Mouse (Mus musculus): ENCODE results near the gene Tfdp2. TPM values are rescaled to one million over a fixed set of nuclear protein-coding genes. Genes with fewer than 3 reads are reported as not detected.

Tfdp2 gene
- polyA plus RNA-seq, 1 experiment from 2014 or later = 62.8 TPM

DNA sequence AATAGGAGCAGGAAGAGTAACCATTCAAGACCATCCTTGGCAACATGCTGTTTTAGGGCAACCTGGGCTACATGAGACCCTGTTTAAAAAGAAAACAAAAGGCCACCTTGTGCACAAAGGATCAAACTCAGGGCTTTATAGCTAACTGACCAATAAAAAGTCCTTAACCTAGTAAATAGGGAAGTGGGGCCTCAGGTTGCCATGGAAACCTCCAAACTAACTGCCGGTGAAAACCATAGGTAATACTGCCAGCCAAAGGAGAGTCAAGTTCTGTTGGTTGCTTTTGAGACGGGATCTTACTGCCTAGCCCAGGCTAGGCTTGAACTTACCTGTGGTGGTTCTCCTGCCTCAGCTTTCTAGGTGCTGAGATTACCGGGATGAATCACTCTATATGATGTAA, 25.5 kb upstream of the Tfdp2 start:
- Histone ChIP-seq H3K4me2 (no peak overlapping the region), H3K4me3 (ENCODE audit: low read depth, low read length) (no peak overlapping the region), H3K9me3 (ENCODE audit: control insufficient read depth, low read length) (no peaks in the 10 kb centered on the region), H3K36me3 (ENCODE audit: control insufficient read depth, insufficient read depth, low read length) (no peaks in the 10 kb centered on the region), H3K27ac (ENCODE audit: low read depth, low read length) (no peak overlapping the region), H3K9ac (ENCODE audit: low read depth, low read length) (no peak overlapping the region), H3K4me1 (replicated peaks; ENCODE audit: control insufficient read depth, insufficient read depth, low read length) (no peaks in the 10 kb centered on the region), H3K27me3 (replicated peaks; ENCODE audit: control insufficient read depth, insufficient read depth, low read length) (no peaks in the 10 kb centered on the region)
- no peak for DNase-seq (ENCODE audit: low spot score)
- WGBS = 71% methylated on average over 3 of the region's 3 CpGs
- no peak for ATAC-seq (replicated peaks; ENCODE audit: low FRiP score)

DNA sequence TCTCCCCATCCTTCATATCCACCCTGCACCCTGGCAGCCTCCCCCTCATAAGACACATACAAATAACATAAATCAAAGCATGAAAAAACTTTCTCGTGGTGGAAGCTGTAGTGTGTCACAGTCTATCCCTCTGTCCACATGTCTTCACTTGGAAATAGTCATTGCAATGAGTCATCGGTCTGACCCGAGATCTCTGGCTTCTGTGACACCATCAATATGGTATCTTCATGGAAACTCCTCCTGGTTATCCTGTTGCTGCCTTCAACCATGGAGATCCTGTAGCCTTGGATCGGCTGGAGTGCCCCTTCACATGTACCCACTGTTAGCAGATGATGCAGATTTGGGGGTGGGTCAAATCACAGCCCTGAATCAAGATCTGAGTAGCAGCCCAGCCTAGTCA, 11.2 kb upstream of the Tfdp2 start:
- DNase-seq (ENCODE audit: low spot score) (no peak), ATAC-seq (replicated peaks; ENCODE audit: low FRiP score) (no peak)
- Histone ChIP-seq H3K4me1 (replicated peaks; ENCODE audit: control insufficient read depth, insufficient read depth, low read length) (no peaks in the 10 kb centered on the region), H3K4me2 (no peak overlapping the region), H3K27ac (ENCODE audit: low read depth, low read length) (no peak overlapping the region), H3K9ac (ENCODE audit: low read depth, low read length) (no peak overlapping the region), H3K36me3 (ENCODE audit: control insufficient read depth, insufficient read depth, low read length) (no peaks in the 10 kb centered on the region), H3K9me3 (ENCODE audit: control insufficient read depth, low read length) (no peaks in the 10 kb centered on the region), H3K27me3 (replicated peaks; ENCODE audit: control insufficient read depth, insufficient read depth, low read length) (no peaks in the 10 kb centered on the region), H3K4me3 (ENCODE audit: low read depth, low read length) (no peak overlapping the region)
- 75% methylated on average over 4 of the region's 4 CpGs for WGBS

- H3K4me1 ChIP-seq (replicated peaks; ENCODE audit: control insufficient read depth, insufficient read depth, low read length) = no peaks in the 10 kb centered on the region
- H3K27ac ChIP-seq (ENCODE audit: low read depth, low read length) = no peak overlapping the region
- DNase-seq (ENCODE audit: low spot score) = no peak
- no peak overlapping the region for H3K9ac ChIP-seq (ENCODE audit: low read depth, low read length)
- 54% methylated on average over 7 of the region's 7 CpGs for WGBS
- no peaks in the 10 kb centered on the region for H3K27me3 ChIP-seq (replicated peaks; ENCODE audit: control insufficient read depth, insufficient read depth, low read length)
- no peaks in the 10 kb centered on the region for H3K9me3 ChIP-seq (ENCODE audit: control insufficient read depth, low read length)
- H3K4me3 ChIP-seq (ENCODE audit: low read depth, low read length) = no peak overlapping the region
- no peak overlapping the region for H3K4me2 ChIP-seq
- no peaks in the 10 kb centered on the region for H3K36me3 ChIP-seq (ENCODE audit: control insufficient read depth, insufficient read depth, low read length)
- no peak for ATAC-seq (replicated peaks; ENCODE audit: low FRiP score)
Measured at GRCm38 (mm10) chr9:96186701-96187100, 9.4 kb upstream of the Tfdp2 start.

DNA sequence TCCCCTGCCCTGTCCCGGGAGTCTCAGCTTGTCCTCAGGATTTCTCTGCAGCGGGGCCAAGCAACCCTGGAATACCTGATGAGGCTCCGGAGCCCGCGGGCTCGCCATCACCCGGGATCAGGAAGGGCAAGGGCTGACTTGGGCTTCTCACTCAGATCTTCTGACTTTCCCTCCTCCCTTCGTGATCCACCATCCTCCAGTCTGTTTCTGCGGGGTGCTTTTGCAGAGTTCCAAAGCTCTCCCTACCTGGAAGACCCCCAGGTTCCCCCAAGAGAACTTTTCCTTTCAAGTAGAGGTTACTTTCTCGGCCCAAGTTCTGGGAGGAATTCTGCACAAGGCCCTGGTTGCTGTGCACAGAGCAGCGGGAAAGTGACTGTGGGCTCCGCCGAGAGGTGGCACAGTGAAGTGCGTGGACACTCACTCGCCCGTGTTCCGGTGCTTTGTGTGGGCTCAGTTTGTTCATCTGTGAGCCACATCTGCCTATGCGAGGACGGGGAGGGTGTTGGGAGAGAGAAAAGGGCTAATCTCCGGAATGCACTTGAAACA, 634 bp downstream of the Tfdp2 start:
- H3K27me3 ChIP-seq (replicated peaks; ENCODE audit: control insufficient read depth, insufficient read depth, low read length) = no peaks in the 10 kb centered on the region
- H3K4me2 ChIP-seq = peak overlapping the region; percentile 97
- H3K4me3 ChIP-seq (ENCODE audit: low read depth, low read length) = peak overlapping the region; percentile 88
- H3K27ac ChIP-seq (ENCODE audit: low read depth, low read length) = peak overlapping the region; percentile 84
- DNase-seq (ENCODE audit: low spot score) (peak; percentile 59), ATAC-seq (replicated peaks; ENCODE audit: low FRiP score) (no peak; the same call in 1 of the 2 replicates)
- no peaks in the 10 kb centered on the region for H3K36me3 ChIP-seq (ENCODE audit: control insufficient read depth, insufficient read depth, low read length)
- peaks cover 8% of the 10 kb centered on the region for H3K4me1 ChIP-seq (replicated peaks; ENCODE audit: control insufficient read depth, insufficient read depth, low read length)
- under 1% methylated on average over 19 of the region's 20 CpGs for WGBS
- H3K9me3 ChIP-seq (ENCODE audit: control insufficient read depth, low read length) = no peaks in the 10 kb centered on the region
- H3K9ac ChIP-seq (ENCODE audit: low read depth, low read length) = peak overlapping the region; percentile 82

DNA sequence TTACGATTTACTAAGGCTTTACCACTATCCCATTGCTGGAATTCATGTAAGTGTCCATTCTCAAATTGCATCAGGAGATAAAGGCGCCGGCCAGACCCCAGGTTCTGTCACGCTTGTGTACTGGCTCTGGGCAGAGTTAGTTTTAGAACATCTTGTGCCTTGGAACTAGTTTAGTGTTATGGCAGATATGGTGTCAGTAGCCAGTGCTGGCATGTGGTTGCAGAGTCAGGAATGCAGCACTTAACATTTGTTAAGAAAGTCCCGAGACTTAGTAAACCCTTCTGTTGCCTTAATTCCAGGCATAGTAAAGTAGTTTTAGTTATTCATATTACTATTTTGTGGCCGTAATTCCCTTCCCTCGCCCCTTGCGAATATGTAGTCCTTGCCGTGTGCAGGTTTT, 1.7 kb downstream of the Tfdp2 start:
- WGBS = 77% methylated on average over 9 of the region's 9 CpGs

GRCm38 (mm10) chr9:96203663-96204062, 7.6 kb downstream of the Tfdp2 start:
- H3K36me3 ChIP-seq (ENCODE audit: control insufficient read depth, insufficient read depth, low read length) = no peaks in the 10 kb centered on the region
- no peak for DNase-seq (ENCODE audit: low spot score)
- H3K4me2 ChIP-seq = no peak overlapping the region
- no peak for ATAC-seq (replicated peaks; ENCODE audit: low FRiP score)
- H3K4me3 ChIP-seq (ENCODE audit: low read depth, low read length) = no peak overlapping the region
- no peaks in the 10 kb centered on the region; the same call in 1 of the 2 replicates for H3K4me1 ChIP-seq (replicated peaks; ENCODE audit: control insufficient read depth, insufficient read depth, low read length)
- H3K9ac ChIP-seq (ENCODE audit: low read depth, low read length) = no peak overlapping the region
- no peak overlapping the region for H3K27ac ChIP-seq (ENCODE audit: low read depth, low read length)
- no peaks in the 10 kb centered on the region for H3K27me3 ChIP-seq (replicated peaks; ENCODE audit: control insufficient read depth, insufficient read depth, low read length)
- WGBS = 97% methylated on average over 3 of the region's 3 CpGs
- H3K9me3 ChIP-seq (ENCODE audit: control insufficient read depth, low read length) = no peaks in the 10 kb centered on the region

More for the DNA sequence above, 1.7 kb downstream of the Tfdp2 start:
- peaks cover 8% of the 10 kb centered on the region for H3K4me1 ChIP-seq (replicated peaks; ENCODE audit: control insufficient read depth, insufficient read depth, low read length)
- no peaks in the 10 kb centered on the region for H3K9me3 ChIP-seq (ENCODE audit: control insufficient read depth, low read length)
- H3K9ac ChIP-seq (ENCODE audit: low read depth, low read length) = no peak overlapping the region
- H3K27me3 ChIP-seq (replicated peaks; ENCODE audit: control insufficient read depth, insufficient read depth, low read length) = no peaks in the 10 kb centered on the region
- no peaks in the 10 kb centered on the region for H3K36me3 ChIP-seq (ENCODE audit: control insufficient read depth, insufficient read depth, low read length)
- H3K27ac ChIP-seq (ENCODE audit: low read depth, low read length) = no peak overlapping the region
- peak overlapping the region; percentile 88 for H3K4me3 ChIP-seq (ENCODE audit: low read depth, low read length)
- H3K4me2 ChIP-seq = peak overlapping the region; percentile 97
- no peak for DNase-seq (ENCODE audit: low spot score)
- ATAC-seq (replicated peaks; ENCODE audit: low FRiP score) = no peak

DNA sequence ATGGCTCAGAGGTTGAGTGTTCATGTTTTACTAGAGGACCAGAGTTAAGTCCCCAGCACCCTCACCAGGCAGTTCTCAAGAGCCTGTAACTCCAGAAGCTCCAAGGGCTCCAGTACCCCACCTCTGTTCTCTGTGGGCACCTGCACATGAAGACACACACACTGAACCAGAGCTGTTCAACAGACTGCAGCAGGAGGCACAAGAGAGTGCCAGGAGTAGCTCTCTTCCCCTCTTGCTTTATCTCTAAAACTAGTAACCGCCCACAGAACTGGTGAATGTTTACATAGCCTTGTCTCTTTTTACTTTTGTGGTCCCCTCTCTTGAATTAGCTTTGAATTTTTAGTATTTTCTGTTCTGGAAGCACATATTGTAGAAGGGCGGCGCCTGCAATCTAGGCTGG, 11.4 kb downstream of the Tfdp2 start:
- no peak for DNase-seq (ENCODE audit: low spot score)
- no peaks in the 10 kb centered on the region; the same call in 1 of the 2 replicates for H3K4me1 ChIP-seq (replicated peaks; ENCODE audit: control insufficient read depth, insufficient read depth, low read length)
- no peak for ATAC-seq (replicated peaks; ENCODE audit: low FRiP score)
- no peak overlapping the region for H3K27ac ChIP-seq (ENCODE audit: low read depth, low read length)
- H3K9ac ChIP-seq (ENCODE audit: low read depth, low read length) = no peak overlapping the region
- no peaks in the 10 kb centered on the region for H3K9me3 ChIP-seq (ENCODE audit: control insufficient read depth, low read length)
- H3K36me3 ChIP-seq (ENCODE audit: control insufficient read depth, insufficient read depth, low read length) = no peaks in the 10 kb centered on the region
- H3K4me3 ChIP-seq (ENCODE audit: low read depth, low read length) = no peak overlapping the region
- H3K27me3 ChIP-seq (replicated peaks; ENCODE audit: control insufficient read depth, insufficient read depth, low read length) = no peaks in the 10 kb centered on the region
- no peak overlapping the region for H3K4me2 ChIP-seq
- 91% methylated on average over 3 of the region's 3 CpGs for WGBS

GRCm38 (mm10) chr9:96213036-96213645, 17.1 kb downstream of the Tfdp2 start:
- Histone ChIP-seq H3K4me1 (replicated peaks; ENCODE audit: control insufficient read depth, insufficient read depth, low read length) (no peaks in the 10 kb centered on the region), H3K4me3 (ENCODE audit: low read depth, low read length) (no peak overlapping the region), H3K4me2 (no peak overlapping the region), H3K9ac (ENCODE audit: low read depth, low read length) (no peak overlapping the region), H3K27ac (ENCODE audit: low read depth, low read length) (peak overlapping the region; percentile 49; the same call in 1 of the 2 replicates), H3K9me3 (ENCODE audit: control insufficient read depth, low read length) (no peaks in the 10 kb centered on the region), H3K27me3 (replicated peaks; ENCODE audit: control insufficient read depth, insufficient read depth, low read length) (no peaks in the 10 kb centered on the region), H3K36me3 (ENCODE audit: control insufficient read depth, insufficient read depth, low read length) (no peaks in the 10 kb centered on the region)
- ATAC-seq (replicated peaks; ENCODE audit: low FRiP score) = no peak
- WGBS = 76% methylated on average over 3 of the region's 3 CpGs
- DNase-seq (ENCODE audit: low spot score) = no peak

DNA sequence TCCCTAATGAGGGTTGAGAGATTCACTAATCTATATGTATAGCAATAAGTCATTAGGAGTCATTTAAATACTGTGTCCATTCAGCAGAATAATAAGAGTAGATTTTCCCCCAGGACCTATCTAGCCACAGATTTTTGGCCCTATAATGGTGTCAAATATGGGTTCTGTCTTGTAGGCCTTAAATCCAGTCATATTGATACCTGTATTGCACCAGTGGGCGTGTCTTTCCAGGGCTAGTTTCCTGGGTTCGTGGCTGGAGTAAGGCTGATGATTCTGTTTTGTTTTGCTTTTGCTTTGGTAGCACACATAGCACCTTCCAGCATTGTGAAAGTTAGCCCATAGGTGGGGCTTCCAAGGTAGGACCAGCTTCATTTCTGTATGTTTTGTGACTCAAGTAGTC, 18.1 kb downstream of the Tfdp2 start:
- Histone ChIP-seq H3K4me2 (no peak overlapping the region), H3K9ac (ENCODE audit: low read depth, low read length) (no peak overlapping the region), H3K27me3 (replicated peaks; ENCODE audit: control insufficient read depth, insufficient read depth, low read length) (no peaks in the 10 kb centered on the region), H3K27ac (ENCODE audit: low read depth, low read length) (no peak overlapping the region), H3K9me3 (ENCODE audit: control insufficient read depth, low read length) (no peaks in the 10 kb centered on the region), H3K4me3 (ENCODE audit: low read depth, low read length) (no peak overlapping the region), H3K4me1 (replicated peaks; ENCODE audit: control insufficient read depth, insufficient read depth, low read length) (no peaks in the 10 kb centered on the region), H3K36me3 (ENCODE audit: control insufficient read depth, insufficient read depth, low read length) (no peaks in the 10 kb centered on the region)
- DNase-seq (ENCODE audit: low spot score) (no peak), ATAC-seq (replicated peaks; ENCODE audit: low FRiP score) (no peak)
- 91% methylated on average over 2 of the region's 2 CpGs for WGBS

Measured in liver, embryonic 11.5 days (tissue).